Mouse (Mus musculus): Measurements from ENCODE around the gene Cbll1.

GRCm38 (mm10) chr12:31511218-31511617, 11.8 kb upstream of the Cbll1 start:
- TF ChIP-seq CTCF (IDR thresholded peaks at IDR 0.05; ENCODE audit: low read depth, low read length) (no peak), GATA1 (IDR thresholded peaks at IDR 0.05; ENCODE audit: borderline replicate concordance, low read length) (no peak)
